Mouse (Mus musculus): ENCODE measurements around the gene Tfpi. TPM values are rescaled to one million over a fixed set of nuclear protein-coding genes. Genes with fewer than 3 reads are reported as not detected.

Gene Tfpi
- total RNA-seq (2014; fragmentation: Nextera tagmentation) (15.2 and 37.8 TPM in 2 replicates), total RNA-seq (2017) (49.2 and 60.6 TPM in 2 replicates)

DNA sequence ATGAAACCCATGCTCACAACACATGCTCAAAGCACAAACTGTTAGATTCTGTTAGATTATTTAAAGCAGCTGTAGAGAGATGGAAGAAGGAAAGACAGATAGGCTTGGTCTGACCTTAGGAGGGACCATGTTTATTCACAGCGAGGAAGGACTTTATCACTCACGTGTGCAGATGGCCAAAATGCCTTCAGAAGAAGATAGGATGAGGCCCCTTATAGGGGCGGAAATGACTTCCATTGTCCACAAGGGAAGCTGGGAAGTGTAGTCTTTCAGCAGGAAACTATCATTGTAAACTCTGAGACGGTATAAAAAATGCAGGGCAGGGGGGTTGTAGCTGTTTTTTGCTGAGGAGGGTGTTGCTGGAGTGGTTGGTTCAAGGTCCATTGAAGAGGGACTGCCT is at the start of gene Tfpi:
Tfpi (minus strand) TSS at position 199 of the 400 bp plus-strand sequence.
- peak; percentile 62 for ATAC-seq (replicated peaks; ENCODE audit: low FRiP score, low TSS enrichment, poor library complexity, severe bottlenecking)

DNA sequence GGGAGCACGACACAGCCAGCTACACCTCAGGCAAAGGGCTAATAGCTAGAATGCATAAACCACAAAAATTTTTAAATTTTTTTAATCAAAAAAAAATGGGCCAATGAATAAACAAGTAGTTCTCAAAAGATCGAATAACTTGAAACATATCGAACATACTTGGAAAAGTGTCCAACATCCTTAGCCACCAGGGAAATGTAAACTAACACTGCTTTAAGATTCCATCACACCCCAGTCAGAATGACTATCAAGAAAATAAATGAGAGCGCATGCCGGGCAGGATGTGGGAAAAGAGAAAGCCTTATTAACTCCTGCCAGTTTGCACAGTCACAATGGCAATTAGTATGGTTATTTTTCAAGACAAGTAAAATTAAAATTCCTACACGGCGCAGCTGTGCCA is 49.6 kb upstream of the Tfpi start:
- no peak for ATAC-seq (replicated peaks; ENCODE audit: low FRiP score, low TSS enrichment, poor library complexity, severe bottlenecking)

DNA sequence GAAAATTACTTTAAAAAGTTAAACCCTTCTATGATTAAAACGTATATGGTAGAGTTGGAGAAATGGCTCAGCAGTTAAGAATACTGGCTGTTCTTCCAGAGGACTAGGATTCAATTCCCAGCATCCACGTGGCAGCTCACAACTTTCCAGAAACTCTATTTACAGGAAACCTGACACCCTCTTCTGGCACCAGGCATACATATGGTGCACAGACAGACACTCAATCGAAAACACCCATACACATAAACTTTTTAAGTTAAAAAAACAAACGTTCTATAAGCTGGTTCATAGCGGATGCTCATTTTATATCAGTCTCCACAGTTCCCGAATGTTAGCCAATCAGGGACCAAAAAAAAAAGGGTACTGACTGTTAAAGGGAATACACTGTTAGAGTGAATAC is 49.2 kb upstream of the Tfpi start:
- ATAC-seq (replicated peaks; ENCODE audit: low FRiP score, low TSS enrichment, poor library complexity, severe bottlenecking): no peak

DNA sequence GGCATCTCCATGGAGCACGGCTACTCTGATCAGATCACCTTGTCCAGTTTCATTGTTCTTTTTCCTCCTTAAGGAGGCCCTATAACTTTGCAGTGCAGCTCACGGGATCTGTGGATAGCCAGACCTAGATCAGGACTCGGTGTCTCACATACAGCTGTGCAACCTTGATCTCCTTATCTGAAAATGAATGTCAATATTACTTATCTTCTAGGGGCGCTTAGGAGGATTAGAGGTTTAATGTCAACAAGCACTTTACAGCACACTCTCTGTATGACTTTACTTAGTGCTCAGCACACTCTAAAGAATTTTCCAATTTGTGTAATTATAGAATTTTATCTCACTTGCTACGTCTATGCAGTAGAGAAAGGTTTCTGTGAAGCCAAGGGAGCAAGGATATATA is 48.5 kb upstream of the Tfpi start:
- ATAC-seq (replicated peaks; ENCODE audit: low FRiP score, low TSS enrichment, poor library complexity, severe bottlenecking): no peak

DNA sequence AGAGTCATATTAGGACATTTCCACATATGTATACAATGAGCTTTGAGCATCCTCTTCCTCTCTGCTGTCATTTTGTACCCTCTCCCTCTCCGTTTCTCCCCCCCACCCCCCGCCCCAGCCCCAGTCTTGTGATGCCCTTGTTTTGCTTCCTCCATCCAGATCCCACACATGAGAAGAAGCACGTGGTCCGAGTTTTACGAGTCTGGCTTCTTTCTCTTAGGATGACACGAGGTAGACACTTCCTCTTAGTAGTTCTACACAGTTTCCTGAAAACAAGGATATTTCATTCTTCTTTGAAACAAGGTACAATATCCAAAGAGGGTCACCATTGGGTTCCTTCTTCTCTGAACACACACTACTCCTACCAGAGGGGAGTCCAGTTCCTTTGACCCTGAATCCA is 47.4 kb upstream of the Tfpi start:
- ATAC-seq (replicated peaks; ENCODE audit: low FRiP score, low TSS enrichment, poor library complexity, severe bottlenecking): no peak

DNA sequence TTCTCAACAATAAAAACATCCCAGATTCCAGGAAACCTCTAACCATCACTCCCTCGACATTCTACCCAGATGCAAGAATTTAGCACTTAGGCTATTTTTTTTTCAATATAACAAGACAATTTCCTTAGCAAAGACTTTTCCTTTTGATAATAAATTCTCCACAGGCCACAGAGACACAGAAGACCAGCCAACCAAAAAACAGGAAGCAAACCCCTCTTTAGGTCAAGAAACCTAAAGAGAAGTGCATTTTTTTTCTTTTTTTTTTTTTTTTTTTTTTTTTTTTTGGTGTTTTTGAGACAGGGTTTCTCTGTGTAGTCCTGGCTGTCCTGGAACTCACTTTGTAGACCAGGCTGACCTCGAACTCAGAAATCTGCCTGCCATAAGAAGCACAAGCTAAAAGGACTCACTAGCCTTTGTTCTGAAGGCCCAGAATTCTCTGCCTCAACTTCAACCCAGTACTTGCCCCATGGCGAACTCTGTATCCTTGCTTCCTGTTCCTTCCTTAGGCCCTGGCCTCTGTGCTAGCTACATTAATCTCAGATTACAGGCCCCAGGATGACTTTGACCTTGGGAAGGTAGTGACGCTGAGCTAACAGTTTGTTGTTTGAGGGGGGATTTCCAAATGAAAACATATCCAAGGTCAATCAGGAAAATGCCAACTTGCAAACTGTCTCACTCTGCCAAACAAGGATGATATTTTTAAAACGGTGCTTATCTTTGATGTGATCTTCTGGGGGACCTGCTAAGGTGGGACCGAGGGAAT is 46.7 kb upstream of the Tfpi start:
- ATAC-seq (replicated peaks; ENCODE audit: low FRiP score, low TSS enrichment, poor library complexity, severe bottlenecking): no peak

DNA sequence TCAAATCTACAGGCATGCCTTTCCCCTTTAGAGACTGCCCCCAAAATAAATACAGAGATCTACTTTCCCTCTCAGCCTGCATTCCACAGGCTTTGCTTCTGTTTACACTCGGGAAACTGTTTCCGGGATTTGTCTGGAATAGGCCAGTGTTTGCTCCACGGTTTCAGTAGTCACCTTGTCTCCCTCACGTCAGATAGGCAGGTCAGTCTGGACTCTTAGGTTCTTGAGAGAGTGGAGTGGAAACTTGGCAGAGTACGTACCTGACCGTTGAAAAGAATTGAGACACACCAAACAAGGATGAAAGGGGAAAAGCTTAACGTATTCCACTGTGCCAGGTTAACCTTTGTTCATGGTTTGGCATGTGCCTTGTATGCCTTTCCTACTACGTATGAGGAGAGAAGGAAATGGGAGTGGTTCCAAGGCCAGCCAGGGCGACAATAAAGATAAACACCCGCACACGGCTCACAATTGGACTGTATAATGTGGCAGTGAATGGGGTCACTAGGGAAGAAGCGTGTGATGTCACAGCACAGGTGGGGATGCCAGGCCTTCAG is 43.0 kb upstream of the Tfpi start:
- ATAC-seq (replicated peaks; ENCODE audit: low FRiP score, low TSS enrichment, poor library complexity, severe bottlenecking): no peak

DNA sequence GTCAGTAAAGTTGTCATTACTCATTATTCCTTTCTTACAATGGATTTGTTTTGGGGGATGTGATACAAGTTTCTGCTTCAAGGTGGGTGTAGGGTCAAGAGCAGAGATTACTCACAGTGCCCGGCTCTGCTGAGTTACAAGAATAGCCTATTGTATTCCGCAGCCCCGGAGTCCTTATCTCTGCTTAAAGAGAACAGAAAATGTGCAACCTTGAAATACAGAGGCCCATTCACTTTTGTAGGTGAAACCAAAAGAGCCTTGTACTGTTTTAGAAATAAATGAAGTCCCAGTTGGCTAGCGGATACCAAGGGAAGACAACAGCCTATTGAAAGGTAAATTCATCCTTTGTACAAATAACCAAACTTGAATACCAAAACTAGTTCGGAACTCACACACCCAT is 42.2 kb upstream of the Tfpi start:
- ATAC-seq (replicated peaks; ENCODE audit: low FRiP score, low TSS enrichment, poor library complexity, severe bottlenecking): no peak

DNA sequence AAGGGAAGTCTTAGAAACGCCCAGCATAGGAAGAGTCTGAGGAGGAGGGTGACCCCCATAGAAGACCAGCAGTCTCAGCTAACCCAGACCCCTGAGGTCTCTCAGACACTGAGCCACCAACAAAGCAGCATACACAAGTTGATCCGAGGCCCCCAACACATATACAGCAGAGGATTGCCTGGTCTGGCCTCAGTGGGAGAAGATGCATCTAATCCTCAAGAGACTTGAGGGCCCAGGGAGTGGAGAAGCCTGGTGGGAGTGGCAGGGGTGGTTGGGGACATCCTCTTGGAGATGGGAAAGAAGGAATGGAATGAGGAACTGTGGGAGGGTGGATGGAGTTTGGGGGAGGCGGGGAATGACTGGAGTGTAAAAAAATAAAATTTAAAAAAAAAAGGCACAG is 36.7 kb upstream of the Tfpi start:
- ATAC-seq (replicated peaks; ENCODE audit: low FRiP score, low TSS enrichment, poor library complexity, severe bottlenecking): no peak

DNA sequence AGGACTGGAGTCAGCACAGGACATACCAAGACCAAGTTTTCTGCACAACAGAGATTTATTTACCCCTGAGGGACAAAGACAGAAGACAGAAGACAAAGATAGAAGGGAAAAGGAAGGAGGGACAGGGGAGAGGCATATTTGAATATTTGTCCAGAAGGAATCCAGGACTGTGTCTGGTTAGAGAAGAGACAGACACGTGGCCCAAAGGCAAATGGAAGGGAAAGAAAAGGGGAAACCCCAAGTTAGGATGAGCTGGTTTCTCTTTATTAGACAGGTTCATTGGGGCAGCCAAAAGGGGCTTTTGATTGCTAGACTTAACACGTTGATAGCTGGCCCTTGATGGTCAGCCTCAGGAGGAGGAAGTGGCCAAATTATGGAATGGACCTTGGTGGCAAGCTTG is 34.9 kb upstream of the Tfpi start:
- no peak for ATAC-seq (replicated peaks; ENCODE audit: low FRiP score, low TSS enrichment, poor library complexity, severe bottlenecking)

DNA sequence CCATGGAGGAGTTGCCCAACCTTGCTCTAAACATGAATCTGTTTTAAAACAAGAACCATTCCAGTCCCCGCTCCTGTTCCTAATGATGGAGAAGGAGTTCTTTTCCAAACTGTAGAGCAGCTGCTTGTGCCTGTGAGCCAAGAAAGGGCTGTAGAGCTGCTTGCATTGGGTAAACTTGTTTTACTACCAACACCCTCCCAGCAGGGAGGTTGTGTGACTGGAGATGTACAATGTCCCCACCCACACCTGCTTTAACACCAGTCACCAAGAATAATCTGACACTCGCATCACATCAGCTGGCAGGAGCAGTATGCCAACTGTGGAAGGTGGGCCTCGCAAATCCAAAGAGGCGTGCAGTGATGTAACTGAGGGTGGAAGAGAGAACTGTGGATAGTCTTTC is 34.5 kb upstream of the Tfpi start:
- no peak for ATAC-seq (replicated peaks; ENCODE audit: low FRiP score, low TSS enrichment, poor library complexity, severe bottlenecking)

DNA sequence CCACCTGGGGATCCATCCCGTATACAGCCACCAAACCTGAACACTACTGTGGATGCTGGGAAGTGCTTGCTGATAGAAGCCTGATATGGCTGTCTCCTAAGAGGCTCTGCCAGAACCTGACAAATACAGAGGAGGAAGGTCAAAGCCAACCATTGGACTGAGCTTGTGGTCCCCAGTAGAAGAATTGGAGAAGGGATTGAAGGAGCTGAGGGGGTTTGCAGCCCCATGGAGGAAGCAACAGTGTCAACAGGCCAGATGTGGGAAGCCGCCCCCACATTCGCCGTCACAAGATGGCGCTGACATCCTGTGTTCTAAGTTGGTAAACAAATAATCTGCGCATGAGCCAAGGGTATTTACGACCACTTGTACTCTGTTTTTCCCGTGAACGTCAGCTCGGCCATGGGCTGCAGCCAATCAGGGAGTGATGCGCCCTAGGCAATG is 28.4 kb upstream of the Tfpi start:
- ATAC-seq (replicated peaks; ENCODE audit: low FRiP score, low TSS enrichment, poor library complexity, severe bottlenecking): peak; percentile 67; the same call in 1 of the 2 replicates

DNA sequence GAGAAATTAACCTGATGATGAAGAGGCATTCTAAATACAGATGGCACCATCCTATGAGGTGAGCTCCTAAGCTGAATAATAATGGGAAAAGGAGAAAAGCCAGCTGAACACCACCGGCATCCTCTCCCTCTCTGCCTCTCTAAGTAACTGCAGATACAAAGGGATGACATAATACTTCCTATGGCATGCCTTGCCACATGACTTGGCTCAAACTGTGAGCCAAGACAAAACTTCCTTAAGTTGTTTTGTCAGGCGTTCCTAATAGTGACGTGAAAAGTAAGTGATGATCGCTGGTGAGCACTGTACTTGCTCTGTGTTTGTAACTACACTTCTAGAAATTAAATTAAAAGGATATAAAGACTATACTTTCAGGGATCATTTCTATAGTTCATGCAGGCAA is 27.7 kb upstream of the Tfpi start:
- no peak for ATAC-seq (replicated peaks; ENCODE audit: low FRiP score, low TSS enrichment, poor library complexity, severe bottlenecking)

DNA sequence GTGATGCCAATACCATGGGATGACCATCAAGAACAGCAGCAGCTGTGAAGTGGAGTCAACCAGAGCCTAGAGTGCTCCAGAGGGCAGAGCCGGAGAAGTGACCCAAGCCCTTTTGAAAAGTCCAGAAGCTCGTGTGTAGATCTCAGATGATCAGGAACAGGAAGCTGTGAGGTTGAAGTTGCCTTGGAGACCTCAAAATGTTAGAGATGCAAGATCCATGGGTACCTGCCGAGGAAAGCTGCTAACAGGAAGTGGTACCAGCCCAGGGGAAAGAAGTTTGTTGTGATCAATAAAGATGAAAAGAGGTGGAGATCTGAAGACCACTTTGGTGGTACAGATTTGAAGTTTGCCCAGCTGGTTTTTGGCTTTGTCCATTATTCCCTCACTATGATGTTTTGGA is 22.3 kb upstream of the Tfpi start:
- no peak for ATAC-seq (replicated peaks; ENCODE audit: low FRiP score, low TSS enrichment, poor library complexity, severe bottlenecking)

DNA sequence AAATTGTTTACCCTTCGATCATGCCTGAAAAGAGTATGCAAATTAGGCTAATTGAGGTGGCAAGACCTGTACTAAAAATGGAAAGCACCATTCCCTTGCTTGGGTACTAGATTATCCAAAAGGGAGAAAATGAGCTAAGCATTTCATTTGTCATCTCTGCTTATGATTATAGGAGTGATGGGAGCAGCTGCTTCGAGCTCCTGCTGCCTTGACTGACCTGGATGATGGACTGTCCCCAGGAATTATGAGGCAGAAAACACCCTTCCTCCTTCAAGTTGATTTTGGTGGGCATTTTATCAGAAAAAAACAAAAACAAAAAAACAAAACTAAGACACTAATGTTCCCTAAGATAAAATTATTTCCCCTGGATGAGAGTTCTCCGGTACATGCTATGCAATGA is 18.5 kb upstream of the Tfpi start:
- ATAC-seq (replicated peaks; ENCODE audit: low FRiP score, low TSS enrichment, poor library complexity, severe bottlenecking): no peak

DNA sequence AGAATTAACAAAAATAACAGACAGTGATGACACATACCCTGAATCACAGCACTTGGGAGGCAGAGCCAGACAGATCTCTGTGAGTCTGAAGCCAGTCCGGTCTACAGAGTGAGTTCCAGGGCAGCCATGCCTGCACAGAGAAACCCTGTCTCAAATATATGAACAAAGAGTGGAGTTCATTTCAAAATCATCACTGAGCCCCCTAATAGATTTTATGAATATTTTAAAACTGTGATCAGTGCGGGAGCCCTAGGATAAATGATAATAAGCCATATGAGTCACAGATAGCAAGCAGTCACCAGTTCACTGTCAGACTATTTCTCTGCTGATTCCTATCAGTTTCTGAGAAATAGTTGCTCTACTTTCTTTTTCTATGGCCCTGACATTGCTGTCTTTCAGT is 17.1 kb upstream of the Tfpi start:
- ATAC-seq (replicated peaks; ENCODE audit: low FRiP score, low TSS enrichment, poor library complexity, severe bottlenecking): no peak

DNA sequence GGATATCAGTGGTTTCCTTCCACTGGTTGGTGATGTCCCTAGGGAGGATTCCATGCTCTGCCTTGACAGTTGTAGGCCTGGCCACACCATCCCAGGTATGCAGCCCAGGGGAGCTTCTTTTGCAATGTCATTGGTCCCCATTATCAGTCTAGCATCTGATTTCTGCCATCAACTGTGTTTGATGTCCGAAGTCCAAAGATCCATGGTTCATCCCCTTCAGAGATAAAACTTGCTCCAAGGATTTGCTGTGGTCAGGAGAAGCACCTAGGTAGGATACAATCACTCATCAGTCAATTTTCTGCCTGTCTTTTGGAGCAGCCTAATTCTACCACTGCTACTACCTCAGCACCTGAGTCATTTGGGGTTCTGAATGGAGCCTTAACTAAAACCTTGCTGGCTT is 15.1 kb upstream of the Tfpi start:
- ATAC-seq (replicated peaks; ENCODE audit: low FRiP score, low TSS enrichment, poor library complexity, severe bottlenecking): no peak

DNA sequence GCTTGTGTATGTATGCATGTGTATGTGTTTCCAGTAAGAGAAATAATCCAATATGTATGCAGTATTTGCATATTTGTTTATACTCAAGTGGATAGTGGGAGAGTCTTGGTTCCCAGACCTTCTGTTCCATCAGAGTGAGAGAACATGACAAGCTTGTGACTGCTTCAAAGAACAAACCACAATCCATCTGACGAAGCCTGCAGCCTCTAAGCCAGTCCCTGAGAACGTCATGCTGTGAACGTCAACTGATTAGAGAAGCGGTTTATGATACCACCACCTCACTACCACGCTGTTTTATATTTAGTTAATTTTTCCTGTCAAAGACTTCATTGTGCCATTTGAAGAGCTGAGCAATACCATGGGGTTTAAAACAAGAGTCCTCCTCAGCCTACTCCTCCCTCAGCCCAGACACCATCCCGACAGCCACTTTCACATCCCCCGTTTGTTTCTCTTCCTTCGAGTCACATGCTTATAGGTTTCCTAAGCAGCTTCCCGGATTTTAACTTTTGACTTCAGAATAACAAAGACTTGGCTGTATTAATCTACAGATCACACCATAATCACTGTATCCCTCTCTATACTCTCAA is 11.2 kb upstream of the Tfpi start:
- ATAC-seq (replicated peaks; ENCODE audit: low FRiP score, low TSS enrichment, poor library complexity, severe bottlenecking): peak; percentile 55; the same call in 1 of the 2 replicates

DNA sequence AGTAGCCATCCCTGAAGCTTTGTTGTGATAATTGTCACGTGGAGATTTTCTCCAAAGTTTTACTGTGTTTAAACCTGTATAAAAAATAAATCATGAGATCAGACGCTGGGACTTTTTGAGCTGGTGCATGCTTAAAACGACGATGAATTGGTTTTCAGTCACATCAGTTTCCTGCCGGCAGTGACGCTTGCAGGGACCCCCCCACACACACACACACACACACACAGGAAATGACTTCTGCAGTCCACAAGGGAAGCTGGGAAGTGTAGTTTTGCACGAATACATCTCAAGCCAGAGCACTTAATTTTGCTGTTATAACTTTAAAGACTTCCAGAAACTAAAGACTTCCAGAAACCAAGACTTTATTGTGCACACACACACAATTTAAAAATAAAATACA is 5.3 kb upstream of the Tfpi start:
- ATAC-seq (replicated peaks; ENCODE audit: low FRiP score, low TSS enrichment, poor library complexity, severe bottlenecking): no peak

DNA sequence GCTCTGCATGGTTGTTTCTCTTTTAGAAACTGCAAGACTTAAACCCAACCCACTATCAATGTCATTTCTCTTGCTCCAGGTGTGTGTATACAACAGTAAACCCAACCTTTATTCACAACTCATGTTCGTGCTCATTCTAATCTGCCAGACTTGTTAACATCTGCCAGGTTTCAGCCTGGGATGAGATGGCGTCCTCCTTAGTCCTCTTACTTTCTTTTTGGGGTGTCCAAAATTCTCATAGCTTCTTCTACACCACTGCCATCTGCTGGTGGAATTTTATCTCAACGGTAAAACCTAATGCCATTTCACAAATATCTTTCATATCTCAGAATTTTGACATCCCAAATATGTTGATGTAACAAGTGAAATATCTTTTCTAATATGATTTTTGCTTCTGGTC is 2.5 kb upstream of the Tfpi start:
- peak; percentile 80 for ATAC-seq (replicated peaks; ENCODE audit: low FRiP score, low TSS enrichment, poor library complexity, severe bottlenecking)

DNA sequence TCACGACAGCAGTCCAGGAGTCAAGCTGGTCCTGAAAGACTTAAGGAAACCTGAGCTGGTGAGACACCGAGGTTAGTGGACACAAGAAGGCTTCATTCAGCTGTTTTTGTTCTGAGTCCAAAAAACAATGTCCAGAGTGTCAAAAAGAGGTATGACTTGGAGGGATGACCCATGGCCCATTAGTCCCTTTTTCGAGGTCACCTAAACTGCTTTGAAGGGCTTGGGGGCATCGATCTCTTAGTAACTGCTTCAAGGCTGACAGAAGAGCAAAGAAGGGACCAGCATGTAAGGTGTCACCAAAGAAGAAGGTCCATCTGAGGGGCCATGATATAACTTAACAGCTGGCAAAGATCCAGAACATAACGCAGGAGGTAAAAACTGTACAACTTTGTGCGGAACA is 1.2 kb upstream of the Tfpi start:
- ATAC-seq (replicated peaks; ENCODE audit: low FRiP score, low TSS enrichment, poor library complexity, severe bottlenecking): no peak

Data from megakaryocyte-erythroid progenitor cell, adult 5-6 weeks (primary cell).